Mouse (Mus musculus) right cerebral cortex, postnatal 14 days (tissue): Measurements from ENCODE around the gene 4930455H04Rik.

Experiments used
- DNase-seq: peaks from one replicate; pipeline ENCODE4 v3.0.0; 2022

The 4930455H04Rik gene

DNA sequence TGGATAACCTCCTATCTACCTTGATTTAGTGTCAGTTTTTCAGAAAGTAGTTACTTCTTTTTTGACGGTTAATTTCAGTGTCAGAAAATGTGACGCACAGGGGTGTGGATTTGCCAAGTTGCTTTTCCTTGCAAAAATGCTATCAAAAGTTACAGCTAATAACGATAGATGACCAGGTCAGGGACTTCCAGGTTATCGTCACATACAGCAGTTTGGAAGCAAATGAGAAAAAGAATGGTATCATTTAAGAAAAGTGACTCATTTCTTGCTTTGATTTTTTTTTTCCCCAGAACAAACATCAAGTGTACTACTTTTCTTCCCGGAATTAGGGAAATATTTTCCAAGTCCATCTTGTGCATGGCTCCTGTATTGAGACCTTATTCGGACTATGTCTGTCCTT is 631 bp upstream of the 4930455H04Rik start:
- no peak for DNase-seq

DNA sequence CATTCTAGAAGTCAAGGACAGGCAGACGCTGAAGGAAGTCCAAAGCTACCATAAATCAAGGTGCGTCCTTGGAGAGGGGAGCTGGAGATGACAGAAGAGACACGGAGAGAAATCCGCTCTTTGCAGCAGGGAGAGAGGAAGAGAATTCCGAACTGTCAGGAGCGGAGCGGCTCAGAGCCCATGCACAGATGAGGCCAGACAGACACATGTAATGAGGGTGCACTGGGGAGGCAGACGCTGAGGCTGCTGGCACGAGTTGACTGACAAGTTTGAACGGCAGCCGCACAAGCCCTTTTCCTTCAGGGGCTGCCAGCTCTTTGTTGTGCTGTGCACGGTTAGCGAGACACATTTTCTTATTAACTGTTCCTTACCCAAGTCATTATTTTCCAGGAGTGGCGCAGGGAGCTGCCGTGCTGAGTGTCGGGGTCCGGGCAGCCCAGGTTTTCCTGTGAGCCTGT is 502 bp downstream of the 4930455H04Rik start, which contains the start of gene Palmd:
Gene Palmd (minus strand): TSS at position 448 of the 458 bp plus-strand sequence.
- peak; percentile 43 for DNase-seq

DNA sequence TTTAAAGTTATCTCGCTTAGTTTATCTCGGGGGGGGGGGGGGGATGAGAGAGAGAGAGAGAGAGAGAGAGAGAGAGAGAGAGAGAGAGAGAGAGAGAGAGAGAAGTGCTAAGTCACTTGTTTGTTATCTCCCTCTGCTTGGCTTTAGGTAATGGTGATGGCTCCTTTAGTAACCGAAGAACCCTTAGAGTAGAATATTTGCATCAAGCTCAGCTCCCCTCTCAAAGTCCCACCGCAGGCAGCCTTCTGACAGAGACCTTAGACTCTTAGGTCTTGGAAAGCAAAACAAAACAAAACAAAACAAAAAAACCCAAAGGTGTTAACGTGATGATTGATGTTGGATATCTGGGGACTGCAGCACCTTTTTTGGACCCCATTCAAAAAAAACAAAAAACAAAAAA is 936 bp downstream of the 4930455H04Rik start:
- no peak for DNase-seq

DNA sequence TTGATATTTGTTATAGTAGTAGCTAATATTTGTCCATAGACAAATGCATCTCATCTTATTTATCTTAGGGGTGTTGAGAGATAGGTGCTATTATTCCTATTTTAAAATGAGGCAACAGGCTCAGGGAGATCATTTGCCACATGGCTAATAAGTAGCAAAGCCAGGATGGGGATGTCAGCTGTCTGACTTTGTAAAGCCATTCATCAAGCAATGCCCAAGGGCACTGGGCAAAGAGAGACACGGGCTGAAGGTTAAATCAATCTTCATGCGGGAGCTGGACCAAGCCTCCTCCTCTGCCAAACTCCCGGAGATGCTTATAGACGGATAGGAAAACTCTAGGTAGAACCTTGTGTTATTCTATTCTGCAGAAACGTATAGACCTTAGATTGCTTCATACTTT is 1.7 kb downstream of the 4930455H04Rik start:
- no peak for DNase-seq

DNA sequence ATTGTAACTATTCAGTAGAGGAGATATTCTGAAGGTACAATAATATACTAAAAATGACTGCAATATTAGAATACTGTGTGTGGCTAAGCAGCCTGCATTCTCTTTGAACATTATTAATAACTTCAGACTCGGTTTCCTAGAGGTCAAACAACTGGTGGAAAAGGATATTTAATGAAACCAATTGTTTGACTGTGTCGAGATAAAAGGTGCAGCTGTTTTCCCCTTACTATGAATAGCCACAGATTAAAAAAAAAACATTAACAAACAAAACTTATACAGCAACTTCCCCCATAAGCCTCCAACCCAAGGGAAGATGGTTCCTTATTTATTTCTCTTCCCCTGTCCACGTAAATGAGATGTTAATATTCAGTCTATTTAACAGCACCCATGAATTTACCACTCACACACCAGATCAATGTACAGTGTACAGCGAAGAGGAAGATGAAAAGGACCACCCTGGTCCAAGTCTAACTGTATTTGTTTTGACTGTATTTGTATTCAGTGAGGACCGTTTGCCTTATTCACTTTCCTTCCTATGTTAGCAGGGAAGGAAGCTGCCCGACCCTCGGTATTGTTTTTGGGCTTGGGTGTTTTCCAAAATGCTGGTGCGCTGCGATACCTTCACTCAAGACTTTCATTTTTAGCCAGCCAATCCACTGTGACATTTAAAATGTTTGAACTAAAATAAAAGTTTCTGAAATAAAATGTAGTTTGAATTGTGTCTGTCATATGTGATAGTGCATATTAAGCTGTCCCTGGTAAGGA is 13.9 kb downstream of the 4930455H04Rik start:
- no peak for DNase-seq

DNA sequence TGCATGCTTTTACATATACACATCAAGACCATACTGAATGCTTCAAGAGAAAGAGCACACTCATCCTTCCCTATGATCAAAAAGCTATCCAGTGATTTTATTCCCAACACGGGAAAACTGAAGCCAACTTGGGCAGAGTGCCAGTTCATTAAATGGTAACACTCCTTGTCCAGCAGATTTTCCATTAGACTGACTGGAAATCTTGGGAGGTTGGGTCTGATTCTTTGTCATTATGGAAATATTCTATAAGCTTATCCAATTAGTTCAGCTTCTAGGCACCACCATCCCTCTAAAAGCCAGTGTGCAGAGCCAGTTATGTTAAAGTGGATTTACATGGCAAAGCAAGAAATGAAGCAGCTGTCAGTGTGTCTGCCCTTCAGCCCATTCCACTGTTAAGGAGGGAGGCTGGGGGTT is 17.0 kb downstream of the 4930455H04Rik start:
- no peak for DNase-seq

DNA sequence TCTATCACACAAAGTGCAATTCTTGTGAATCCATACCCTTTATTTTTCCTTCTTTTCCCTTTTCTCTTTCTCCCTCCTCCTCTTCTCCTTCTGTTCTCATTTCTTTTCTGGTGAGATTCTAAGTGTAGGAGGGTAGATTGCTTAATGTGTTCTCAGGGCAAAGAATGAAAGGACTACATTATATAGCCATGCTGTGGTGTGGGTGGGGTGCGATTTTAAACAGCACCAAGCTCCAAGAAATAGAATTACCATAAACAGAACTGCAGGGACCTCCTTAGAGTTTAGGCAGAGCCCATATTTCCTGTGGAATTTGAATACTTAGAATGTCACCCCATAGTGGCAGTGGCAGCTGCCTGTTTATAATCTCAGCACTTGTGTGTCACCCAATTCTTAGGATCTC is 17.7 kb downstream of the 4930455H04Rik start:
- peak; percentile 28 for DNase-seq

DNA sequence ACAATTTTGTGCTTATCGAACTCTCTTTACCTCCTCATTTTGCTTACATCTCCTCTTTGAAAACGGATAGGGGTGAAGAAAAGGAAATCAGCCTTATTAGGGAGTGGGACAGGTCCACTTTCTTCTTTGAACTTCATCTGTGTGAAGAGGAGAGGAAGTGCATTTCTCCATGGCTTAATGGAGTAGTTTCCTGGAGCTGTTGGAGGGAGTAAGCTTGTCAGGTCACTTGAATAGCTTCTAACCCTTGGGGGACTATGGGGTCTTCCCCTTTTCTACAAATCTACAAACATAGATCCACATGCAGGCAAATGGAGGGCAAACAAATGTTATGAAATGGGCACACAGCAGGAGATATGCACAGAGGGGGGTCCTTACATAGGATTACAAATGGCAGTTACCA is 18.4 kb downstream of the 4930455H04Rik start:
- DNase-seq, result no peak

DNA sequence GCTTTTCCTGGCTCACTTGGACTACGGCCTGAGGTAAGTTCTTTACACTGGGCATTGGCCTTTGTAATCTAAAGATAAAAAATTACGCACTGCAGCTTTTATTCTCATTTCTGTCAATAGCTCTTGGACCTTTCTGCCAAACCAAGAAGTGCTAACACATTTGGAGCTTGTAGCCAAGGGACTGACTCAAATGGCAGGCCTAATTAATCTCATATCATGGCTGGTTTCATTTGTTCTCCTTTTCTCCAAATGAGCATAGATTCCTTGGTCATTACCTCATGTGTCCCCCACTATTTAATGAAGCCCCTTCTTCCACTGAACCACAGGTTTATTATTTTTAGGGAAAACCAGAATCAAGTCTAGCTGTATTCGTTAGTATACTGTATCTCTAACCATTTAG is 20.2 kb downstream of the 4930455H04Rik start:
- no peak for DNase-seq

DNA sequence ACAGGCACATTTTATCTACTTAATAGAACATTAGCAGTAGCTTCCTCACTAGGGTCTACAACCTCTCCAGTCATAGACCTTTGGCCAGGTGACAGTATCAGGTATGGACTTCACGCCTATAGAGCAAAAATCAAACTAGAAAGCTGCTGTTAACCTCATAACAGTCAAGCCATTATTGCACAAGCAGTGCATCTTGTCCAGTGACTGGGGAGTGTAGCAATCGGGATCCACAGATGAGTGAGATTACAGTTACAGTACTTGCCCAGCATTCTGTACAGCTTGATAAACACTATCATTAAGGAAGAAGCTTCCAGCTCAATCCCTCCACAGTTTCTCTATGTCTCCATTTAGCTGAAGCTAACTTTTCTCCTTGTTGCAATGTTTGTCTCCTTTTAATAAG is 23.1 kb downstream of the 4930455H04Rik start:
- no peak for DNase-seq

DNA sequence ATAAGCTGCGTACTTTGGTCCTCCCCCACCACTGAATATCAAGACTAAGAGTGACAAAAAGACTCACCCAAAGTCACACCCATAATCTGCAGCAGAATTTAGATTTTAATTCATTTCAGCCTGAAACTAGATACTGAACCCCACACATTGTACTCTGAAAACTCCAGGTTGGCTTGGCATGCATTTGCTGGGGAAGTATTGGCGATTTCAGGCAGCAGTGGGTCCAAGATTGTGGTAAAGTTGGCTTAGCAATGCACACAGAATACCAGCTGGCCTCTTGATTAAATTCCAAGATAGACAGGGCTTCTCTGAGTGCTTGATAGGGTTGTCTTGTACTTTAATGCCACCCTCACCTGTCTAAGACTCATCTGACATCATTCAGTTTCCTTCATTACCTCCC is 24.9 kb downstream of the 4930455H04Rik start:
- no peak for DNase-seq

DNA sequence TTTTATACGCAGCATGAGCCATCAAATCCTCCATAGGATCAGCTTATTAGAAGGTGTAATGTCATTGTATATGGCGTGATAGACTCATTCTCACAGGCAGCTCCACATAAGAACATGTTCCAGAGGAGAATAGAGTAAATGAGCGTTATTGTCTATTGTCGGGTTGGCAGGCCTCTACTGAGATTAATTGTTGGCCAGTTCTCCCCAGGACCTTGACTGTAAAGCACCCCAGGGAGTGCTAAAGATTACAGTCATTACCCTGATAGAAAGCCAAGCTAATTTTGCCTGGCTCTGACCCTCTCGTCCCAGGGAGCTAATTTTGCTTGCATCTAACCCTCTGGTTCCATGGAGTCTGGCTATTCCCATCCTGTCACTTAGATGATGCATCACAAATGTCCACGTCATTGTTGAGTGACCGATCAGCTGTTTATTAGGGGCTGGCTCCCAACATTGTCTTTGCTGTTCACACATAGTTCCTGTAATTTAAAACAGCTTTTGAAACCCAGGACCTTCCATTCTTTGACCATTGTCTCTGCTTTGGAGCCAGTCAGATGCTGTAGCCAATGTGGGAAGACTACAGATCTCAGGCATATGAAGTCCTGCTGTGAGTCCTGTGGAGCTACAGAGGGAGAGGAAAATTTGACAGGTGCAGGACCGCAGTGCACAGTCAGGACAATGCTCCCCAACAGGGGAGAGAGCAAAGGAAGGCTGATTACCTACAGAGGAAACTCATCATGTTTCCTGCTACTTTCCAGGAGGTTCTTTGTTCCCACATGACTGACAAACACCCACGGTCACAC is 33.8 kb downstream of the 4930455H04Rik start:
- no peak for DNase-seq

DNA sequence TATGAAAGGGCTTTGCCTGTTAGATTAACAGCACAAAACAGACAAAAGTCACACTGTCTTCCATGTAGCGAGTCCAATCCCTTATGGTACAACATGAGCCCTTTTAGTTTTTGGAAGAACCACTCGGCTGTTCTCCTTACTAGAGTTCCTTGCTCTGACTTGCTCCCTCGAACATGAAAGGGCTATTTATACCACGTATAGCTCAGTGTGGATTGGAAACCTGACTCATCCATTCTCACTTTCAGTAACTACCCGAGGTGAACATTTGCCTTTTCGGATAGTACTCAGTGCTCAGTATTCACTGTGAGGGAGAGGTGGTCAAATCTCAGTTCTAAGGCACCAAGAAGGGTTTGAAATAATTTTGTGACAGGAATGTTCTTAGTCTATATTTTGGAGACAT is 35.3 kb downstream of the 4930455H04Rik start:
- DNase-seq, result no peak

DNA sequence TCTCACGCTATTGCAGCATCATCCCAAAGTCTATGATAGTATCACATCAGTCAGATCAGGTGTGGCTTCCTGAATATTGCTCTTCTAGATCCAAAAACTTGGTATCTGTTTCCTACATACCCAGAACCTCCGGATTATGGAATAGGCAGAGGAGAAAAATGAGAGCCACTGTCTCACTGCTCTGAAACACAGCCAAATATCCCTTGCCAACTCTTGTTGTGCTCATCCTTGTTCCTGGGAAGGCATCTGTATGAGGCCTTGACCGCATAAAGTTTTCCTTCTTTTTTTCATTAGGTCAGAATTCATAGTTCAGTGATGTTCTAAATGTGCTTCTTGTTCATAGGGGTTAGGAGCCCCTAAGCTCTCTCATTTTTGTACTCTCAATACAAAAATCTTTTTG is 38.6 kb downstream of the 4930455H04Rik start:
- DNase-seq, result no peak

DNA sequence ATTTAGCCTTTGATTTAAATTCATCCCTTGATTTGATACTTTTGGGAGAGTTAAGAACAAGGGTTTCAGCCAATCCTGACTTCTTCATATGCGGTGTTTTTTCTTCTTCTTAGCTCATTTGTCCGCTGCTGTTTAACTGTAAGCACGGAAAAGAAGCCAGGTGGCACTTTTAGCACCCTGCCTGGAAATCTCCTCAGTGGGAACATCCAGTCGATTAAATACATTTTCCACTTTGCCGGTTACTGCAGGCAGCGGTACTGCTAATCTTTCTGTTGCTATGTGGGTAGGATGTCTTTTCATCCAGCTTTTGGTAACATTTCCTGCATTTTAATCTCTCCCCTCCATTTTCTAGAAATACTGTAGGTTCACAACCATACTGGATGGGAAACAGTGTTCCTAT is 39.3 kb downstream of the 4930455H04Rik start:
- DNase-seq, result peak; percentile 18

DNA sequence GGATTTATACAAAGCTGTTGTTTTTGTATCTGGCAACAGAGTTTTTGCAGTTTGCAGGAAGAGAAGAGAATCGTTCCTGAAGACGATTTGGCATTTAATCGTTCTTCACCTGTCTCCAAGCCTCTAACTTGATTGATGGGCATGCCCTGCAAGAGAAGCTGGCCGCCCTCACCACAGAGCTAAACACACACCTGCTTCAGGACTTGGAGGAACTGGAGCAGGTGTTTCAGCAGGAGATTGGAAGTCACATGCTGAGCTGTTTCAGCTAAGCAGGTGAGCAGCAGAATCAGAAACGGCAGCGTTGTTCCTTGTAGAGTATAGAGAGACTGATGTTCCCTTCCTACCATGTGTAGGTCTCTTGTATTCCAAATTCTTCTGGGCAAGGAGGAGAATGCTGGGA is 42.1 kb downstream of the 4930455H04Rik start:
- no peak for DNase-seq

DNA sequence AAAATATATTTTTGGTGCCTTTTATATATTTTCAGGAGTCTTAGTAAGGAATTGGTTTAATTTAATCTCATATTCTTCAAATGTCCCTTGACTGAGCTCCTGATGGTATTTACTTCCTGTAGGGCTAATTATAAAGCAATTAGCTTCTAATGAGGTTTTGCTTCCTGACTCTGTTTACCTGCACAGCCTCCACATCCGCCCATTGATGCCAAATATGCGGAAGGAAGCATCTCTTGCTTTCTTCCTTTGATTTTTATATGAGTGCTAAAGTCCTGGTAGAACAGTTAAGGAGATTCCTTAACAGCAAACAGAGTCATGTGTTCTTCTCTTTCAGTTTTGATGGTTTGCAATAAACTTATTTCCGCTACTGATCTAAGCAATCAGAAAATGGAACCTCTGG is 52.3 kb downstream of the 4930455H04Rik start:
- DNase-seq, result no peak

DNA sequence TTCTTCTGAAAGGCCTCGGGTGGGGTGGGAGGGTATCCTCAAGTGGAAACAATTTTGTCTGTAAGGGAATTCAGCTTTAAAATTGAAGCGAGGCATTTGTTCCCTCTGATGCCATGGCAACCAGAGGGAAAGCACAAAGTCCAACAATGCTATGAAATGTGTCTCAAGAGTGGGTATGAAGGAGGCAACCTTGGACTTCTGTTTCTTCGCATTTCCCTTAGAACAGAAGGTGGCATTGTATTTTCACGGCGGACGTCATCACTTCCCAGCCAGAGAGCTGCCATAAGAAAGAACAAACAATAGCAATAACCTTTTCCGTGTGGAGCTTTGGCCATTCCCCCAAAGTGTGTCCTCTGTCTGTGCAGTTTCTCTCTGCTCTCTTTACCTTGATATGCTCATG is 53.8 kb downstream of the 4930455H04Rik start:
- no peak for DNase-seq

DNA sequence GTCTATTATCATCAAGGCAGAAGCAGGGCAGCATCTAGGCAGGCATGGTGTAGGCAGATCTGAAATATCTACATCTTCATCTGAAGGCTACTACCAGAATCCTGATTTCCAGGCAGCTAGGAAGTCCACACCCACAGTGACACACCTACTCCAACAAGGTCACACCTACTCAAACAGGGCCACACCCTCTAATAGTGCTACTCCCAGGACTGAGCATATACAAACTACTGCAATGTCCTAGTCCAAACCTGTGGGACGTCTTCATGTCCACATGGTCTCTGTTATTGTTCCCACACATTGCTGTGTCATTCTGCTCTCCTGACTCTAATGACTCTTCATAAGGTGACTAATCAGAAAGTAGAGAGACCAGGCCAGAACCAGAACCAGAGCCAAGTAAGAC is 56.0 kb downstream of the 4930455H04Rik start:
- DNase-seq, result no peak

DNA sequence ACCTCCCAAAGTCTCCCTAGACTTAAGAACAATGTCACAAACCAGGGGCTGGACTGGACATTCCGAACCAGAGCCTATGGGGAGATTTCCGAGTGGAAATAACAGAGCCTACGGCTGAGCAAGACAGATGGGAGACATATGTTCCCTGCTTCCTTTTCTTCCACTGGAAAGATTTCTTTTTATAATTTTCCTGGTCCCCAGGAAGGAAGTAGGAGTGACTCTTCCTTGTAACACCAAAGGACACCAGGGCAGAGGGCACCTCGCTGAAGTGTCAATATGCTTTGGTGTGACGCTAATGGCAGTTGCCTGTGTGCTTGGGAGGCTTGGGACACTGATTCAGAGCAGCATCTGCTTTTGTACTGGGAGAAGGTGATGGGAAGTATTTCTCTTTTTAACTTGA is 56.5 kb downstream of the 4930455H04Rik start:
- DNase-seq, result no peak

DNA sequence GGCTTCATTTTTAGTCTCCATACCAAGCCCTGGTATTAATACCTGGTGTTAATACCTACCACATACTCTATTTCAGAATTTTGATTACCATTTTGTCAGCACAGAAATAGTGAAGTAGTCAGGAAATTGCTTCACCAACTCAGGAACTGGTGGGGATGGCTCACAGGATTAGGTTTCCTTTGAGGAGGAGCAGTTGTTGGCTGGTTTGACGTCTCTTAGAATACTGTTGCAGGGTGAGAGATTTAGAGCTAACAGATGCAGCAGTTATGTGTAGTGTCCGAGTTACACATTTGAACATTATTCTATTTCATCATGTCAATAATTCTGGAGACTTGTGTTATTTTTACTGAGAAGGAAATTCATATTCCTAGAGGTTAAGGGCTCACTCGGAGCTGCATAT is 57.4 kb downstream of the 4930455H04Rik start:
- DNase-seq, result no peak
